Mouse (Mus musculus): Measurements from ENCODE around the gene R3hdm2.

The R3hdm2 gene

GRCm38 (mm10) chr10:127380251-127380691 lies at the start of gene R3hdm2:
Gene R3hdm2, plus strand, starts transcription at chr10:127380327.
- peak; percentile 93 for DNase-seq (ENCODE audit: extremely low read depth, insufficient read length, low spot score)

GRCm38 (mm10) chr10:127332211-127332874 lies 47.8 kb upstream of the R3hdm2 start:
- no peak for DNase-seq (ENCODE audit: extremely low read depth, insufficient read length, low spot score)

- no peak for DNase-seq (ENCODE audit: extremely low read depth, insufficient read length, low spot score)
These were observed 47.0 kb upstream of the R3hdm2 start for GRCm38 (mm10) chr10:127333152-127333551.

- no peak for DNase-seq (ENCODE audit: extremely low read depth, insufficient read length, low spot score)
These were observed 44.9 kb upstream of the R3hdm2 start for GRCm38 (mm10) chr10:127335271-127335670.

- DNase-seq (ENCODE audit: extremely low read depth, insufficient read length, low spot score): no peak
These were observed 43.2 kb upstream of the R3hdm2 start for GRCm38 (mm10) chr10:127336952-127337351.

GRCm38 (mm10) chr10:127337536-127338099 lies 42.5 kb upstream of the R3hdm2 start:
- no peak for DNase-seq (ENCODE audit: extremely low read depth, insufficient read length, low spot score)

GRCm38 (mm10) chr10:127338930-127339682 lies 41.0 kb upstream of the R3hdm2 start:
- DNase-seq (ENCODE audit: extremely low read depth, insufficient read length, low spot score): peak; percentile 80

GRCm38 (mm10) chr10:127339683-127340576 lies 40.2 kb upstream of the R3hdm2 start:
- DNase-seq (ENCODE audit: extremely low read depth, insufficient read length, low spot score): peak; percentile 85

- no peak for DNase-seq (ENCODE audit: extremely low read depth, insufficient read length, low spot score)
These were observed 39.4 kb upstream of the R3hdm2 start for GRCm38 (mm10) chr10:127340577-127341359.

GRCm38 (mm10) chr10:127341360-127341690 lies 38.8 kb upstream of the R3hdm2 start:
- no peak for DNase-seq (ENCODE audit: extremely low read depth, insufficient read length, low spot score)

- peak; percentile 74 for DNase-seq (ENCODE audit: extremely low read depth, insufficient read length, low spot score)
These were observed 38.1 kb upstream of the R3hdm2 start, which contains the start of gene Gli1 for GRCm38 (mm10) chr10:127341891-127342639. Gene Gli1, minus strand, starts transcription at chr10:127341974.

- DNase-seq (ENCODE audit: extremely low read depth, insufficient read length, low spot score): no peak
These were observed 37.1 kb upstream of the R3hdm2 start for GRCm38 (mm10) chr10:127343029-127343428.

- no peak for DNase-seq (ENCODE audit: extremely low read depth, insufficient read length, low spot score)
These were observed 34.0 kb upstream of the R3hdm2 start for GRCm38 (mm10) chr10:127346173-127346572.

- no peak for DNase-seq (ENCODE audit: extremely low read depth, insufficient read length, low spot score)
These were observed 31.2 kb upstream of the R3hdm2 start for GRCm38 (mm10) chr10:127348957-127349356.

- DNase-seq (ENCODE audit: extremely low read depth, insufficient read length, low spot score): no peak
These were observed 30.3 kb upstream of the R3hdm2 start for GRCm38 (mm10) chr10:127349810-127350209.

GRCm38 (mm10) chr10:127350594-127351284 lies 29.4 kb upstream of the R3hdm2 start:
- DNase-seq (ENCODE audit: extremely low read depth, insufficient read length, low spot score): peak; percentile 71

- DNase-seq (ENCODE audit: extremely low read depth, insufficient read length, low spot score): no peak
These were observed 28.9 kb upstream of the R3hdm2 start for GRCm38 (mm10) chr10:127351285-127351595.

- DNase-seq (ENCODE audit: extremely low read depth, insufficient read length, low spot score): no peak
These were observed 28.4 kb upstream of the R3hdm2 start for GRCm38 (mm10) chr10:127351719-127352118.

GRCm38 (mm10) chr10:127352187-127352586 lies 27.9 kb upstream of the R3hdm2 start:
- no peak for DNase-seq (ENCODE audit: extremely low read depth, insufficient read length, low spot score)
